Mouse (Mus musculus): Measurements from ENCODE around the gene Bach2. TPM values are rescaled to one million over a fixed set of nuclear protein-coding genes. Genes with fewer than 3 reads are reported as not detected.

The Bach2 gene
- 100 to 1,000 TPM; 354 to 427 TPM for total RNA-seq (2023)

GRCm38 (mm10) chr4:32238366-32238854, at the start of gene Bach2:
Bach2 (plus strand) TSS chr4:32238804.

DNA sequence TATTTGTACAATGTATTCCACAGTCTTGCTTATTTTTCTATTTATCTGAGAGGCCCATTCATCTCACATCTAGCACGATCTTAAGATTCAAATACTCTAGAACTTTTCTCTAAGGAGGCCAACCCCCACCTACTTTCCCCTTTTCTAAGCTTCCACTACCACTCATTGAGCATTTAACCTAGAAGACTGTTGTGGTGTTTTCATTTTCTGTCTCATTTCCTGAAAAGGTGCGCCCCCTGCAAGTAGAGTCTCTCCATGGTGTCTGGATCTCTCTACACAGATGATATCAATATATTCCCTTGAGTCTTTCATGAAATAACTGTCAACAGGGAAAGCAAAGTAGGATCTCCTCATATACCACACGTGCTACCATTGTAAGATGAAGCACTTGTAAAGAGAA, 364.1 kb downstream of the Bach2 start, which contains the start of gene Gja10:
Gene Gja10 (minus strand): TSS at position 101 of the 400 bp plus-strand sequence.

GRCm38 (mm10) chr4:32615034-32615881, 376.7 kb downstream of the Bach2 start, which contains the start of gene Casp8ap2:
Casp8ap2 (plus strand) TSS chr4:32615451.

Data from B cell, adult 67 days (primary cell).